Mouse (Mus musculus) spleen, postnatal 4 days (tissue): ENCODE results near the gene Phf24.

ENCODE experiments used
- DNase-seq, 2 experiments: peaks; one replicate each; pipeline ENCODE4 v3.0.0; 2022; ENCODE audit warnings: low spot score in 2 of 2

Phf24 gene

GRCm38 (mm10) chr4:42916617-42917401, at the start of gene Phf24:
Gene Phf24 (plus strand): TSS chr4:42916660.
- no peak for DNase-seq

DNA sequence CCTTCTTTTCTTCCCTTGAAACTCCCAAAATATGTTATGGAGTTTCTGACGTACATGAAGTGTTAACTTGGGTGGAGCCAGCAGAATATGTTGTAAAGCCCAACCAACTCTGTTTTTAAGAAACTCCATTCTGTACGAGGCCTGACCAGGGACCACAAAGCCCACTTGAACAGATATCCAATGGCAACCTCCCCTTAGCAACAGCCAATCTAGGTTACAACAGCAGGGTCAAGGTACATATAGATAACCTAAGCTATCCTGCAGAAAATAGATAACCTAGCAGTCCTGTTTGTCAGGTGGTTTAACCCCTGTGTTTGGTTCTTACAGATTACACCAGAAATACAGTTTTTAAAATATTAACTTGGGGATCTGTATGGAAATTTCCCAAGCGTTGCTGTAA, 49.1 kb upstream of the Phf24 start:
- peak in 1 of 2 experiments; percentile 60 for DNase-seq

- peak in 1 of 2 experiments; percentile 56 for DNase-seq
Measured at GRCm38 (mm10) chr4:42868193-42868592, 48.3 kb upstream of the Phf24 start.

GRCm38 (mm10) chr4:42870748-42871147, 45.7 kb upstream of the Phf24 start:
- DNase-seq: no peak

DNA sequence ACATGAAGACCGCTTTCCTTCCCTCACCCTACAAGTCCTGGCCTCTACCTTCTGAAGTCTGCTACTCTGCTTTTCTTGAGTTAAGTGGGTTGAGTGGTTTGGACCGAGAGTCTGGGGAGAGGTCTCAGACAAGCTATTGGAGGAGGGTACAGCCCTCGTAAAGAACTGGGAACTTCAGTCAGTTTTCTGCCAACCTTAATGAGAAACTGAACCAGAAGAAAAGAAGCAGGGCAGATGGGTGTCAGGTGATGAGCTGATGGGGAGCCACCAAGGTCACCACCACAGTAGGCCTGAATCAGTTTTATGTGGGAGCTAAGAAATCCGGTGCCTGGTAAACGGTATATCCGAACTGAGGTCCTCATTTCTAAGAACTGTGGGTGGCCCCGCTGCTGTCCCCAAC, 44.3 kb upstream of the Phf24 start:
- DNase-seq: no peak

DNA sequence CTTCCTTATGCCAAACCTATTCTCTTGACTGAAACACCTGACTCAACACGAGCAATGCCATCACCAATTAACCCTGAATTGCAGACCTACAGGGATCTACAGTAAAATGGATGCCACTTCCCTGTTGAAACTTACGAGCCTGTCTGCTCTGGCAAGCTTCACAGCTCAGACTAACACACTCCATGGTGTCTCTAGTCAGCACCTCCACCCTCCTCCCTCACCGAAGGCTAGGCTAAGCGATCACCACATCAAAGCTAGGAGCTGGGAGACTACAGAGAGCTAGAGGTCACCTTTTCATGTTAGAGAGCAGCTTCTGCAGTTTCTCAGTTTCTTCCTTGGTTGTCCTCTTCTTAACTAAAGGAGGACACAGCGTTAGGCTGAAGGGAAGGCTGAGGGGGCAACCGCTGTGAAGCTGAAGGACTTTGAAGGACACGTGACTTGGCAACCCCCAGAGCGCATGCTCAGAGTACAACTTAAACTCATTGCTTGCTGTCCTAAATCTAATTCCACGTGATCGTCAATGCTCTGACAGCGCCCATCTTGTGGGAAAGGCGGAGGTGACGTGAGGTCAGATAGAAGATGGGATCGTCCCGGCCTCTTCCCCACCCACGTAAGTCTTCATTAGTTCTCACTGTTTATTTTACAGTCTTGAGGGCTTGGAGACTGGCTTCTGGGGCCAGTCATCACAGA, 43.6 kb upstream of the Phf24 start:
- DNase-seq: no peak

GRCm38 (mm10) chr4:42874134-42874533, 42.3 kb upstream of the Phf24 start, which contains the start of gene Fam205c:
Gene Fam205c (minus strand): TSS chr4:42874234.
- DNase-seq: no peak

- DNase-seq: peak; percentile 49 to 68
Measured at GRCm38 (mm10) chr4:42876586-42877291, 39.7 kb upstream of the Phf24 start.

- DNase-seq: peak in 1 of 2 experiments; percentile 56
Measured at GRCm38 (mm10) chr4:42877657-42878056, 38.8 kb upstream of the Phf24 start.

DNA sequence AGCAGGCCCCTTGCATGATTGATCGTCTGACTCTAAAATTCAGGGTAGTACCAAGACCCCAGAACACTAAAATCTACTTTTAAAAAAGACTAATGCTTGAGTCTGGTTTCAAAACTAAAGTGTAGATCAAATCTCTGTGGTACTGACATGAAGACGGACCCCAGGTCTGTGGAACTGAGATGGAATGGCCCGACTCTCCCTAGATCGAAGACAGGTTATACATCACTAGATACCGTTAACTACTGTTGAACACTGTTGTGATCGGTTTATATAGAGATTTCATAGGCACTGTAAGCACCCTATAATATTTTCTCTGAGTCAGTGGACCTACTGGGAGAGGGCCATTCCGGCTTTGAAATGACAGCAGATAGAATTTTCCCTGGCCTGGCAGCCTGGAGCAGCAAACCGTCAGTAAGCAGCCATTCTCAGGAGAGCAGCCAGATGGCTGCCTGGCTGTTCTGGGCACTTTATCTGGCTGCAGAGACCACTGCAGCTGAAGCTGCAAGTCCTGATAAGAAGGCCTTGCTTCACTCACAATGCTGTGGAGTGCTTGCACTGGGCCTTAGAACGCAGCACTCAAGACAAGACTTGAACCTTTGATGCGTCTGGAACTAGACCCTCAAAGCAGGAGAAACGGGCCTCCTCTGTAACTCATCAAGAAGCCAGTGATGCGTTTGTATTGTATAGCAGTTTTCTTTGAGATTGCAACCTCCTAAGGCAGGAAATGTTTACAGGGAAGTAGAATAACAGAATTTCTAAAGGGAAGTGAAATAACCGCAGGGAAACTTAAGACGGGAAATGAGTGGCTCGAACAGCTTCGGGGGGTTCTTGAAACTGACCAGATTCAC, 36.4 kb upstream of the Phf24 start:
- DNase-seq: peak; percentile 70 to 76

DNA sequence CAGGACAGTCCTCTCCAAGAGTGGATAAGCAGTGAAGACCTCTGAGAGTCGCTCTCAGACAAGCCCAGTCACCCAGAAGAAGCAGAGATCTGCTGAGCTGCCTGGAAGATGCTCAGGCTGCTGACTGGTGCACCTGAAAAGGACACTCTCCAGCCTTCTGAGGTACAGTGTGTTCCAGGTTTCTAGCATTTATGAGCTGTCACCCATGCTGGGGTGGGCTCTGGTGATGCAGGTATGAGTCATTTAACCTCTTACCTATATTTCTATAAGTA, 35.8 kb upstream of the Phf24 start:
- DNase-seq: peak in 1 of 2 experiments; percentile 62

DNA sequence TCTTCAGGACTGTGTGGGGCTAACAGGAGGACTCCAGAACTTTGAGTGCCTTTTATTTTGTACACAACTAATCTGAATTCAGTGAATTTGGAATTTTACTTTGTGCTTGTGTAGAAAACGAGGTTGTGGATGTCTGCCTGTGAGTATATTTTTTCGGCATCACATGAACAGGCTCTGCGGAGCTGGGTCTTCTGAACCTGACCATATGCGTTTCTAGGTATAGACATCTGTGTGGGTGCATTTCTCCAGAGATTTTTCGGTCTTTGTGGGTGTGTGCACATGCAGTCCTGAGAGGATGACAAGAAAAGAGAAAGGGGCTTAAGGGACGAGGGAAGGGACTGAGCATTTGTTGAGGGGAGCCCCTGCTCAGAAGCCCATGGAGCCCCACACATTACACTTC, 29.5 kb upstream of the Phf24 start:
- DNase-seq: no peak

GRCm38 (mm10) chr4:42888806-42889205, 27.7 kb upstream of the Phf24 start:
- no peak for DNase-seq

DNA sequence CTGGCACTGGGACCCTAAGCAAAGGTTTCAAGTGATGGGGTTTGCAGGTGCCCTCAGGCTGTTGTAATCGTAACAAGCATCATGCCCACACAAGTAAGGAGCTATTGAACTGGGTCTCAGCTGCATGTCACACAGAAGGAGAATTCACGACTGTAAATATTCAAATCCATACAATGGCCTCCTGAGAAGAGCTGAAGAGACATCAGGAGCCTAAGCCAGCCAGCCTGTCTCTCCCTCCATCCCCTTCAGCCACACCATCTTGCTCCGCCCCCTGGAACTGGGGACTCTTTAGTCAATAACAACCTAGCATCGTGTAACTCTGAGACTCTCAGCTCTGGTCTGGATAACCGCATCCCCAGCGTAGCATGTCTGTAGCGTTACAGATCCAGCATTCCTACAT, 25.3 kb upstream of the Phf24 start:
- no peak for DNase-seq

DNA sequence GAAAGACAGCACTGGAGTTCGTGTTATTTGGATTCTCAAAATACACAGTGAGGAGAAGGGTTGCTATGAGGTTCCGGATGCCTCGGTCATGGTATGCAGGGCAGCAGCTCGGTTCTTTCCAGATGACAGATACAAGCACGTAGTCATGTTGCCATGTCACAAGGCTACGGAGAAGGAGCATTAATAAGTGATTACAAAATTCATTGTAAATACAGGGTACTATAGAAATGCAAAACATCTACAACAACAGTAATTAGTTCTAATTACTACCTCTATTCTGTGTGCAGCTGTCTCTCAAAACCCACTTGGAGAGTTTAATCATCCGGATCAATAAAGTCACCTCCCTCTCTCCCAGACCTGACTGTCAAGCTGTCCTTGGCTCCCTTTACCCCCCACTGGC, 21.3 kb upstream of the Phf24 start:
- DNase-seq: no peak

- DNase-seq: no peak
Measured at GRCm38 (mm10) chr4:42898914-42899313, 17.5 kb upstream of the Phf24 start.

DNA sequence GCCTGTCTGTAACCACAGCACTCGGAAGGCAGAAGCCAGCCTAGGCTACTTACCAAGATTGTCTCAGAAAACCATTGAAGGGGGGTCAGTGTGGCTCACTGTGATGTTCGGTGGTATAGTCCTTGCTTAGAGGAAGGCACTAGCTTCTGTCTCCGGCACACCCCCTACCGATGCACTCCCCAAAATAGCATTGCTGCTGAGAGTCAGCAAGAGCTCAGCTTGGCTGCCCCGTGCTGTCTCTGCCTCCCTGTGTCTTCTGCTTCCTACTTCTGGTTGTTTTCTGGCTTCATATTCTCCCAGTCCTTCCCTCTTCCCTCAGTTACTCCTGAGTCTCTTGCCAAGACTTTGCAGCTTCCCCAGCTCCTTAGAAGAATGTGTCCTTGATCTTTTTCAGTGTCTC, 15.6 kb upstream of the Phf24 start:
- no peak for DNase-seq

GRCm38 (mm10) chr4:42902174-42902573, 14.3 kb upstream of the Phf24 start:
- DNase-seq: peak; percentile 34 to 76

DNA sequence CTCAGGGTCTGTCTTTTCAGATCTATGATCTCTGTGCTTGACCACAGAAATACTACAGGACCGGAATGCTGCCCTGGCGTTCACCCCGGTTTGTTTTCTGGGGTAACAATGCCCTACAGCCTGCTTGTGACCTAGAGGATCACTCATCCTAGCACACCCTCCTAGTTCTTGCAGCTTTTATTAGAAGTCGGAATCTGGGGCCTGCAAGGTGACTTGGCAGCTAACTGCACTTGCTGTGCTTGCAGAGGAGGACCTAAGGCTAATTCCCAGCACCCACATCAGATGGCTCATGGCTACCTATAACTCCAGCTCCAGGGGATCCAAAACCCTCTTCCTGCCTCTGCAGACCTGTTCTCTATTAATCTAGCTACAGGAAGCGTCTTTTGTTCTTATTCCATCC, 13.7 kb upstream of the Phf24 start:
- no peak for DNase-seq

GRCm38 (mm10) chr4:42903942-42904341, 12.5 kb upstream of the Phf24 start:
- no peak for DNase-seq

GRCm38 (mm10) chr4:42904523-42904922, 11.9 kb upstream of the Phf24 start:
- DNase-seq: no peak

GRCm38 (mm10) chr4:42904966-42905365, 11.5 kb upstream of the Phf24 start:
- no peak for DNase-seq
